Mouse (Mus musculus) erythroblast, embryonic 14.5 days (primary cell): Measurements from ENCODE around the gene Cstad. TPM values are rescaled to one million over a fixed set of nuclear protein-coding genes. Genes with fewer than 3 reads are reported as not detected.

ENCODE experiments used
- H3K27me3 ChIP-seq: 2 replicates; pipeline ENCODE4 v1.6.1; 2012; ENCODE audit warnings: inconsistent platforms; ENCODE audit not compliant: control insufficient read depth
- H3K36me3 ChIP-seq: 2 replicates; pipeline ENCODE4 v1.6.1; 2012; ENCODE audit warnings: mild to moderate bottlenecking, inconsistent platforms; ENCODE audit not compliant: control insufficient read depth
- H3K4me1 ChIP-seq: 2 replicates; pipeline ENCODE4 v1.6.1; 2012; ENCODE audit warnings: inconsistent platforms; ENCODE audit not compliant: control insufficient read depth
- H3K4me3 ChIP-seq: replicated peaks from 2 replicates; pipeline ENCODE3; 2012; ENCODE audit warnings: moderate library complexity, mild to moderate bottlenecking, inconsistent platforms
- H3K9me3 ChIP-seq: 2 replicates; pipeline ENCODE4 v1.6.1; 2012; ENCODE audit warnings: low read length, inconsistent platforms, mixed read lengths; ENCODE audit not compliant: control insufficient read depth
- GATA1 ChIP-seq: IDR thresholded peaks from 2 replicates; pipeline ENCODE4 v1.6.1; 2012; ENCODE audit warnings: low read length, inconsistent platforms, mixed read lengths
- TAL1 ChIP-seq: IDR thresholded peaks from 3 replicates; pipeline ENCODE4 v1.6.1; 2012; ENCODE audit warnings: low read length, inconsistent platforms, mixed read lengths
- polyA plus RNA-seq: library from polyadenylated mRNA; stranded (reverse); fragments of >175 nt; gene quantifications from 2 replicates; pipeline ENCODE4 v1.2.3, GENCODE M21; 2012

The Cstad gene
- polyA plus RNA-seq, 1 experiment = not detected

DNA sequence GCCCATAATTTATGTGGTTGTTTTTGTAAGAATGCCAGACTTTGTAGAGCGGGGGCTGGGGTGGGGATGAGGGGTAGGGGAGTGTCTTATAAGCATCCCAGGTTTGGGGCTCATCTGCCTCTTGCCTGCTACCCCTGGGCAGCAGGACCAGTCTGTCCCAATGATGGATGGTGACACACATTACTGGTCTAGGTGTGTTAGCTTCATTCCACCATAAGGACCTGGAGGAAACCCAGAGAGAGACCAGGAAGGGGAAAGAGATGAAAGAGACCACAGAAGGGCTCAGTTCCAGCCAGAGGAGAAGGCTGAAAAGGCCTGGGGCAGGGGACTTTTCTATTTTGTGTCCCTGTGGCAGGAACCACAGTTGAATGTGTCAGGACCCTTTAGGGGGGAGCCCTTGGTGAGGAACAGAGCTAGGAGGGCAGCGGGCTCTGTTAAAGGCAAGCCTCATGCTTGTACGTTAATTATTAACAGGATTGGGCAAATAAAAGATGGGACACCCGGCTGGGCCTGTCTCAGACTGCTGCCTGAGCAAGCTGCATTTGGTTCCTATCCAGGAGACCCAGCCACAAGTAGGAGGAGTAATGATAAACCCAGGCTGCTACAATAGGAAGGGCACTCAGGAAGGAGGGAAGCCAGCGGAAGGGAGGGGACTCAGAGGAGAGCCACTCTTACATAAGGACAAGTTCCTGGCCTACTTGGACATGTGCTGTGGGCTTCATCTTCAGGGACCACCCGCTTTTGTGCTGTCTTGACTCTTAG, 23.8 kb downstream of the Cstad start:
- no peaks in the 10 kb centered on the region for H3K36me3 ChIP-seq
- H3K9me3 ChIP-seq = no peaks in the 10 kb centered on the region
- H3K4me1 ChIP-seq = no peaks in the 10 kb centered on the region
- TF ChIP-seq TAL1 = no peak
- H3K4me3 ChIP-seq = no peak overlapping the region
- 0 out of 2 replicates have a peak, but pooled peaks cover 2% of the 10 kb centered on the region for H3K27me3 ChIP-seq

DNA sequence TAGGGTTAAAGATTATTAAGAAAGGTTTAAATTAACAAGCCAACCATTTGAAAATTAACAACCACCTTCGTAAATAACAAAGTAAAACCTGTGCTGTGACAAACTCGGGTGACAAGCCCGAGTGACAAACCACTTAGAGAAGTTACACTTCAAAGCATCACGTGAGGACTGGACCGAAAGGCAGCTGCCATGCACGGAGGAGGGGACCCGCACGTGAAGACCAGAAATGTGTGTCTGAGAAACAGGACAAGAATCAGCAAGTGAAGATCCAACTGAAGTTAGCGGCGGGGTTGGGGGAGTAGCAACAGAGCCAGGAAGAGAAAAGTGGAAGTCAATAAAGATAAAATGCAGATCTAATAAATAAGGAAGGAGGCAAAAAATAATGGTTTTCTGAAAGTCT, 29.0 kb downstream of the Cstad start:
- no peaks in the 10 kb centered on the region for H3K4me1 ChIP-seq
- TF ChIP-seq GATA1 (no peak), TAL1 (no peak)
- H3K9me3 ChIP-seq = no peaks in the 10 kb centered on the region
- no peak overlapping the region for H3K4me3 ChIP-seq
- H3K36me3 ChIP-seq = no peaks in the 10 kb centered on the region
- H3K27me3 ChIP-seq = no peaks in the 10 kb centered on the region; the same call in 1 of the 2 replicates

DNA sequence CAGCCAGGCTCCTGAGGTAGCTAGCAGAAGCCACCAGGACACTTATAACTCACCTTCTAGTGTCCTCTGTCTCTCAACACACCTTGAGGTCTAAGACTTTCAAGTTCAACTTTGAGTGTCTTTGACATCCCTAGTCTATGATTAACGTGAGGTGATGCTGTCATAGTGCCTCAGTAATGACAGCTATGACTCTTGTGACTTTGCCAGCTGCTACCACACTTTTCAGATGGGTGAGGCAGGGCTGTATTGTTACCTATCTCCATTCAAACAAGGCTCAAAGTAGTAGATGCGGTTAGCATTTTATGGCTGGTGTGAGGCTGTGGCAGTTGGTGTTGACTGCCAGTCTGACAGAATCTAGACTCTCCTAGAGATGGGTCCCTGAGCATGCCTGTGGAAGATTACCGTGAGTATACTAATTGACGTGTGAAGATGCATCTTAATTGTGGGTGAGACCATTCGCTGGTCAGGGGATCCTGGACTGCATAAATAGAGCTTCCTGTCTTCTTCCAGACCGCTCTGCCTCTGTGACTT, 30.5 kb downstream of the Cstad start:
- Histone ChIP-seq H3K4me1 (no peaks in the 10 kb centered on the region), H3K36me3 (no peaks in the 10 kb centered on the region), H3K27me3 (no peaks in the 10 kb centered on the region; the same call in 1 of the 2 replicates), H3K4me3 (no peak overlapping the region), H3K9me3 (no peaks in the 10 kb centered on the region)
- TF ChIP-seq TAL1 (no peak), GATA1 (no peak)

DNA sequence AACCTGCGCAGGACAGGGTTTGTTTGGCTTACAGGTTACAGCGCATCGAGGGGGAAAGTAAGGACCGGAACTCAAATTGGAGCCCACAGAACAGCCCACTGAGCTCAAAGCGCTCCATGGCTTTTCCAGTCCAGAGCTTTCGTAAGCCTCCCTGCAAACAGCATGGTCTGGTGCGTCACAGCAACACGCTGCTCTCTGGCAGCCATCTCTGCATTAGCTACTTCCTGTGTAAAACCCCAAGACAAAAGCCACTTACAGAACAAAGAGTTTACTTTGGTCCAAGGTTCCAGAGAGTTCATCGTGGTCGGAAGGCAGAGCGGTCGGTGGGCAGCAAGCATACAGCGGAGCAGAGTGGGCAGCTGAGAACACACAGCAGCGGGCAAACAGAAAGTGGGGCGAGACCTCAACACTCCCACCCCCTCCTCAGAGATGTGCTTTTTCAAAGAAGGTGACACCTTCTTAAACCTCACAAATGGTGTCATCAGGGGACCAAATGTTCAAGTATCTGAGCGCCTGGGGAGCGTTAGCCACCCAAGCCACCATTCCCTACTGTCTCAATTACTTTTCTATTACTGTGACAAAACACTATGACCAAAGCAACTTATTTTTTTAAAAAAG, 31.3 kb downstream of the Cstad start:
- TF ChIP-seq TAL1 (no peak), GATA1 (no peak)
- no peak overlapping the region for H3K4me3 ChIP-seq
- no peaks in the 10 kb centered on the region for H3K9me3 ChIP-seq
- H3K4me1 ChIP-seq = no peaks in the 10 kb centered on the region
- no peaks in the 10 kb centered on the region; the same call in 1 of the 2 replicates for H3K27me3 ChIP-seq
- H3K36me3 ChIP-seq = no peaks in the 10 kb centered on the region

DNA sequence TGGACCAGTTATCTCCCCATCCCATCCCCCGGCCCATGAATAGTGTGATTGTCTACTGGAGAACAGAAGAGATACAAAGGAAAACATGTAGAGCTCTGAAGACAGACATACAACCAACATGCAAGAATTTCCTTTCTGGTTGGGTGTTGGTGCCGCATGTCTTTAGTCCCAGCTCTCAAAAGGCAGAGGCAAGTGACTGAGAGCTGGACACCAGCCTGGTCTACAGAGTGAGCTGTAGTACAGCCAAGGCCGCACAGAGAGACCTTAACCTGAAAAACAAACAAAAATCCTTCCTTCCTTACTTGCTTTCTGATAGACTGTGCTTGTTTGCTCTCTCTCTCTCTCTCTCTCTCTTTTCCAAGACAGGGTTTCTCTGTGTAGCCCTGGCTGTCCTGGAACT, 32.5 kb downstream of the Cstad start:
- H3K27me3 ChIP-seq = no peaks in the 10 kb centered on the region; the same call in 1 of the 2 replicates
- no peaks in the 10 kb centered on the region for H3K4me1 ChIP-seq
- H3K4me3 ChIP-seq = no peak overlapping the region
- H3K36me3 ChIP-seq = no peaks in the 10 kb centered on the region
- H3K9me3 ChIP-seq = no peaks in the 10 kb centered on the region
- TF ChIP-seq GATA1 (no peak), TAL1 (no peak)

DNA sequence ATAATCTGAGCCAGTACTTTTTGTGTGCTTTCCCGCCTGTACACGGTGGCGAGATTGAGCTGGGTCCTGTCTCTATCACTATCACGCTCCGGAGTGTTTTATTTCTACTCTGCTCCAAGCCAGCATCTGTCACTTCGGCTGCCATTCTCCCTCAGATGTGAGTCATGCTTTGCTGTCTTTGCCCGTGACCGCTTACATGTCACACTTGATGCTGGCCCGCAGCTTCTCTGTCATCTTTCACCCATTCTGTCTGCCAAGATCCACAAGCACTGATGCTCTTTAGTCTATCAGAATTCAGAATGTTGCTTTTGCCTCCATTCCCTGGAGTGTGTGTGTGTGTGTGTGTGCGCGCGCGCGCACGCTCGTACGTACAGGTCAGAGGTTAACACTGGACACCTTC, 33.5 kb downstream of the Cstad start:
- Histone ChIP-seq H3K36me3 (no peaks in the 10 kb centered on the region), H3K9me3 (no peaks in the 10 kb centered on the region), H3K4me3 (no peak overlapping the region), H3K27me3 (no peaks in the 10 kb centered on the region; the same call in 1 of the 2 replicates), H3K4me1 (no peaks in the 10 kb centered on the region)
- TF ChIP-seq TAL1 (no peak), GATA1 (no peak)

DNA sequence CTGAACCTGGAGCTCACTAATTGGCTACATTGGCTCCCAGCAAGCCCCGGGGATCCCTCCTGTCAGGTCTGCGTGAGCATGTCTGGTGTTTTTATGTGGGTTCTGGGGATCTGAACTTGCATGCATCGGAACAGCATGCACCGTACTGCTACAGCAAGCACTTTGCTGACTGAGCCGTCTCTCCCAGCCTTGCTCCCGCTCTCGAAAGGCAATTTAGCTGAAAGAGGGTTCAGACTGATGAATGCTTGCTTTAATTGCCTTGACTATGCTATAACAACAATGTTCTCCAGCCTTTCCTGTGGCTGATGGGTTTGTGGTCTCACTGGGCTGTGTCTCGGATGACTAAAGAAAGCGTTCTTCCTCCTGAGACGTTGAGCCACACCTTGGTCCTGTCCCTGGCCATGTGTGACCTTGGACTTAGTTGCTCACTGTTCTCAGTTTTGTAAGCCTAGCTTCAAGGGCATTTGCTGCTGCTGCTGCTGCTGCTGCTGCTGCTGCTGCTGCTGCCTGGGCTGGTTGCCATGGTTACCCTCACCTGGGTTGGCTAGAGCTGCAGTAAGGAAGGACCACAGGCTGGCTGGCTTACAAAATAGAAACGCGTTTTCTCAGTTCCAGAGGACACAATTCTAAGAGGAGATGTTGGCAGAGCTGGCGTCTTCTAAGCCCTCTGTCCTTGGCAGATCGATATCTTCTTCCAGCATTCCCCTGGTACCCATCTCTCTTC, 34.4 kb downstream of the Cstad start:
- H3K27me3 ChIP-seq = no peaks in the 10 kb centered on the region
- TF ChIP-seq GATA1 = no peak
- TF ChIP-seq TAL1 = no peak
- no peaks in the 10 kb centered on the region for H3K4me1 ChIP-seq
- no peaks in the 10 kb centered on the region for H3K36me3 ChIP-seq
- no peaks in the 10 kb centered on the region for H3K9me3 ChIP-seq
- no peak overlapping the region for H3K4me3 ChIP-seq

DNA sequence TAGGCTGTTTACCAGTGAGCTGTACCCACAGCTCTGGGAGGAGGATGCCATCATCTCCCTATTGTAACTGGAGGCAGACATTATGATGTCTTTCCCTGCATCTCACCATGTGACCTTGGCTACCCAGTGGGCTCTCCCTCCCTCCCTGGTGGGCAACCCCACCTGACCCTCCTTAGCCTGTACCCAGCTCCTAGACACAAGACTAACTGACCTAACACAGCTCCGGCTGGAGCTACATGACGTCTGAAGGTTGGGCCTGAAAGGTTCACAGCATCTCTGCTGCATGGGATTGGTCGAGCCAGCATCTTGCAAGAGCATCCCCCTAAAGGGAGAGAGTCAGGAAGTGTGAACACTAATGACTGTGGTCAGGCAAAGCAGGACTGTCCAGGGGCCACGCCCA, 35.0 kb downstream of the Cstad start:
- Histone ChIP-seq H3K27me3 (no peaks in the 10 kb centered on the region), H3K4me3 (no peak overlapping the region), H3K4me1 (no peaks in the 10 kb centered on the region), H3K9me3 (no peaks in the 10 kb centered on the region), H3K36me3 (no peaks in the 10 kb centered on the region)
- TF ChIP-seq TAL1 = no peak
- TF ChIP-seq GATA1 = no peak

DNA sequence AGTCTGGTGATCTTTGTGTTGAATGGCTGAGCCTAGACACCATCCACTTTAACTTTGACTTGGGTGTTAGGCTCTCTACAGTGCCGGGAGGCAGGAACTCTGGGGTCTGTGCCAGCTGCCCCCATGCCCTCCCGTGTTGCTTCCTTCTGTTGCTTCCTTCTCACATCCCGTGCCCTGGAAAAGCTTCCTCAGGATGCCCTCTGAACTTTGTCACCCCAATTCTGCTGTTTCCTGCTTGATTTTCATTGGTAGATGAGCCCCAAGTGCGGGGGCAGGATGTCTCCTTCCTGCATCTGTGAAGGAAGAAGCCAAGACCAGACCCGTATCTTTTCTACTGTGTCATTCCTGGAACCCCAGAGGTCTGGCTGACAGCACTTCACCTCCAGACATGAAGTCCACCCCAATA, 41.4 kb downstream of the Cstad start:
- H3K4me1 ChIP-seq = no peaks in the 10 kb centered on the region
- no peaks in the 10 kb centered on the region for H3K27me3 ChIP-seq
- H3K36me3 ChIP-seq = no peaks in the 10 kb centered on the region
- no peak overlapping the region for H3K4me3 ChIP-seq
- TF ChIP-seq TAL1 = no peak
- no peak for TF ChIP-seq GATA1
- no peaks in the 10 kb centered on the region for H3K9me3 ChIP-seq
